Mouse (Mus musculus): Measurements from ENCODE around the gene Glra1. TPM values are rescaled to one million over a fixed set of nuclear protein-coding genes. Genes with fewer than 3 reads are reported as not detected.
A peak's percentile ranks its signal among the peaks of the same experiment; 100 is the strongest.

Gene Glra1
- polyA plus RNA-seq, 1 experiment from 2014 or later: 2.7 TPM

DNA sequence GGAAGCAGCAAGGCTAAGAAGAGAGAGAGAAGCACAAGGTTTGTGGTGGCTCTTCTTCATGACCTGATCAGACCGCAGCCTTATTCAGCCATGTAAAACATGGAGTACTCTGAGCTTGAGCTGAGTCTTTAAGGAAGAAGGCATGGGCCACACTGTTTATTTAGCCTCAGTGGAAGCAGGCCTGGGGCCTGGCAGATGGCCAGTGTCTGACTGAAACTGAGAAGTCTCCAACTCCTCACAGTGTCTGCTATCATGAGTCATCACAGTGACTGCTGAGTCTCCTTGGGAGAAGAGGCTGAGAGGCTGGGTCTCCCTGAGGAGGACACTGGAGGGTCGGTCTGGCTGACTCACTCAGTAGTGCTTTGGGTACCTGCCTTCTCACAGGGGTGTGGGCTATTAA, 33.6 kb downstream of the Glra1 start:
- no peak overlapping the region for H3K4me2 ChIP-seq
- H3K9ac ChIP-seq: no peak overlapping the region
- no peaks in the 10 kb centered on the region for H3K9me3 ChIP-seq
- no peaks in the 10 kb centered on the region for H3K27me3 ChIP-seq
- ATAC-seq (ENCODE audit: low FRiP score): no peak
- no peak overlapping the region for H3K4me3 ChIP-seq
- no peak overlapping the region for H3K27ac ChIP-seq
- peaks cover 11% of the 10 kb centered on the region for H3K4me1 ChIP-seq (replicated peaks)
- WGBS: 88% methylated on average over 2 of the region's 2 CpGs
- H3K36me3 ChIP-seq: peaks cover 17% of the 10 kb centered on the region

DNA sequence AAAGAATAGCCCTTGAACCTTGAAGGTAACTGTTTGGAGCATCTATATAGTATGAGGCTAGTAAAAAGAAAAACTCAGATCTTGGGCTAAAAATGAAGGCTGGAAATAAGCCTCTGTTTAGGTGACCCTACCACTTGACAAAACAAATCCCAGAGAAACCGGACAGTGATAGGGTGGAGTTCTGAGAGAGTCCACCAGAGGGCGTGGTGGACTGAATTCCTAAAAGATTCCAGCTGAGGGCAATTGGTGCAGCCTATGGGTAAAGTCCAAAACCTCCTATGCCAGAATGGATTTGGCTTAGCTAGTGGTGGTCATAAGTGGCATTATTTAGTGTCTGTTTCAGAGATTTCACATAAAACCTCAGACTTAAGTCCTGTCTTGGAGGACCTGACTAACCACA, 36.9 kb downstream of the Glra1 start:
- Histone ChIP-seq H3K36me3 (peaks cover 17% of the 10 kb centered on the region), H3K27me3 (no peaks in the 10 kb centered on the region), H3K4me2 (no peak overlapping the region), H3K4me1 (replicated peaks) (peaks cover 28% of the 10 kb centered on the region), H3K9ac (no peak overlapping the region), H3K4me3 (no peak overlapping the region), H3K9me3 (no peaks in the 10 kb centered on the region), H3K27ac (peak overlapping the region; percentile 74; the same call in 1 of the 2 replicates)
- no peak for ATAC-seq (ENCODE audit: low FRiP score)
- 21% methylated on average over 2 of the region's 2 CpGs for WGBS

DNA sequence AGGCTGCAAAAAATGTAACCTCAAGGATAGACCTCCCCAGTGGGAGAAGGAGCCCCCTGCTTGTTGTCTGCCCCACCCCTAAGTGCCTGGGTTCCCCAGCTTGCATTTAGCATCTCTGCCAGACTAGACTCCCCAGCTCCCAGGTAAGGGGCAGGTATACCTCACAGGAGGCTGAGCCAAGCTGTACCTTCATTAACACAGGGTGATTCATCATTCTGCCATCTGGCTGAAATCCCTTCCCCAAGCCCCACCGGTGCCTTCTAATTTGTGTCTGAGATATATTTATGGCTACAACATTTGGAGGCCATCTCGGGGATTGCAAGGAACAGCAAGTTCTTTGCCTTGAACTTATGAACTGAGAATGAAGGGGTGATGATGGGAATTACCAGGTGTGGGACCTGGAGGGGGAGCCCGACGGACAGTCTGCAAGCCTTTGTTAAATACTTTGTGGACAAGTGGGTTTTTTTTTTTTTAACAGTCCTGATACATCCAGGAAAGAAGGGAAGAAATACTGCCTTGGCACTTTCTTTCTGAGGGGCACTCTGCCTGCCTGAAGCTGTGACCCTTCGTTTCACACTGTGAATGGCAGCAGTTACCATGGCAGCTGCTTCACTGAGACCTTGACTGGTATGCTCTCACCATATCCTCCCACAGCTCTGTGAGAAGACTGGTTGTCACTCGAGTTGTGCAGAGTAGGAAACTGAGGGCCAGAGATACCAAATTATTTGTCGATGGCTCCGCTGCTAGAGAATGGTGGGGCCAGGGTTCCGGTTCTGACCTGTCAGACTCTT, 41.5 kb downstream of the Glra1 start:
- peaks cover 31% of the 10 kb centered on the region for H3K4me1 ChIP-seq (replicated peaks)
- no peak overlapping the region for H3K9ac ChIP-seq
- 0 out of 2 replicates have a peak, but pooled peaks have one; percentile 52 for ATAC-seq (ENCODE audit: low FRiP score)
- H3K27me3 ChIP-seq: no peaks in the 10 kb centered on the region
- no peak overlapping the region for H3K4me3 ChIP-seq
- H3K4me2 ChIP-seq: no peak overlapping the region
- WGBS: 30% methylated on average over 9 of the region's 9 CpGs
- peaks cover 6% of the 10 kb centered on the region for H3K36me3 ChIP-seq
- H3K27ac ChIP-seq: peak overlapping the region; percentile 74
- no peaks in the 10 kb centered on the region for H3K9me3 ChIP-seq

DNA sequence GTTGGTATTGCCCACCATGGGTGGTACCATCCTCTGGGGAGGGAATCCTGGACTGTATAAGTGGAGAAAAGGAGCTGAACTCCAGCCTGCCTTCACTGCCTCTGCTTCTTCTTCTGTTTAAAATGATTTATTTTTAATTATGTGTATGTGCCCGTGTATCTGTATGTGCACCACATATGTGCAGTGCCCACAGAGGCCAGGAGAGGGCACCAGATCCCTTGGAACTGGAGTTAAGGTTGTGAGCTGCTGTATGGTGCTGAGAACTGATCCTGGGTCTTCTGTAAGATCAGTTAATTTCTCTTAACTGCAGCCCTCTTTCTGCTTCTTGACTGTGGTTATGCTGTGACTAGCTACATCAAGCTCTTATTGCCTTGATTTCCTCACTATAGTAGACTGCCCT, 62.3 kb downstream of the Glra1 start:
- no peak overlapping the region for H3K4me2 ChIP-seq
- H3K9me3 ChIP-seq: peaks cover 6% of the 10 kb centered on the region; the same call in 1 of the 2 replicates
- no peak overlapping the region for H3K4me3 ChIP-seq
- no peak overlapping the region for H3K9ac ChIP-seq
- H3K27me3 ChIP-seq: no peaks in the 10 kb centered on the region
- no peak for ATAC-seq (ENCODE audit: low FRiP score)
- H3K4me1 ChIP-seq (replicated peaks): no peaks in the 10 kb centered on the region
- WGBS: 86% methylated on average over 1 of the region's 1 CpGs
- no peak overlapping the region for H3K27ac ChIP-seq
- peaks cover 3% of the 10 kb centered on the region; the same call in 1 of the 2 replicates for H3K36me3 ChIP-seq

DNA sequence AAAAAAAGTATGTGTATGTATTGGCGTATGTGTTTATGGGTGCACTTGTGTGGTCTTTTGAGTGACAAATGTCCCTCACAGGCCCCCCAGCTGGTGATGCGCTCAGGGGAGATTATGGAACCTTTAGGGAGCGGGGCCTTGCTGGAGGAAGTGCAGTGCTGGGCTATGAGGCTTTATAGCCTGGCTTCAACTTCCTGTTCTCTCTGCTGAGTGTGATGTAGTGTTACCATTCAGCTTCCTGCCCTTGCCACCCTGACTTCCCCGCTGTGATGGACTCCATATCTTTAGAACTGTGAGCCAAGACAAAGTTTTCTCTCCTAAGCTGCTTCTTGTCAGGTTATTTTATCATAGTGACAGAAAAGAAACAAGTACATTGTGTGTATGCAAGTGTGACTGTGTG, 65.3 kb downstream of the Glra1 start:
- 74% methylated on average over 4 of the region's 4 CpGs for WGBS
- ATAC-seq (ENCODE audit: low FRiP score): no peak
- no peak overlapping the region for H3K4me2 ChIP-seq

DNA sequence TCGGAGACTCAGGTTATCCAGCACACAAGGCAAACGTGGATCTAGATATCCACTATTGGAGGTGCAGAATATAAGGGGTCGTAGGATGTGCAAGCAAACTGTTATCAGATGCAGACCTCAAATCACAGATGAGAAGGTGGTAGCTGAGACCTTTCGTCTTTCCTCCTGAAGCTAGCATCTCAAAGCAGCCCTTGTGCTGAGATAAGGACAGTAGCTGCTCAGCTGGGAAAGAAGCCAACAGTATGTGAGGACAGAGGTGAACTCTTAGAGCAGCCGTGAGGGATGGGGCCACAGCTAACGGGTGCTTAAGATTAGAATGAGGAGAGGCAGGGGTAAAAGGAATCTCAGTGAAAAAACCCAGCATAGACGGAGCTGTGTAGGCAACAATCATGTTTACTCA, 65.9 kb downstream of the Glra1 start:
- Histone ChIP-seq H3K36me3 (0 out of 2 replicates have a peak, but pooled peaks cover 3% of the 10 kb centered on the region), H3K9me3 (peaks cover 6% of the 10 kb centered on the region; the same call in 1 of the 2 replicates), H3K27ac (0 out of 2 replicates have a peak overlapping the region, but pooled peaks have one; percentile 52), H3K4me3 (no peak overlapping the region), H3K4me1 (replicated peaks) (peaks cover 5% of the 10 kb centered on the region; the same call in 1 of the 2 replicates), H3K9ac (no peak overlapping the region), H3K27me3 (no peaks in the 10 kb centered on the region), H3K4me2 (no peak overlapping the region)
- ATAC-seq (ENCODE audit: low FRiP score): no peak
- 70% methylated on average over 7 of the region's 7 CpGs for WGBS

More for the DNA sequence above, 65.3 kb downstream of the Glra1 start:
- H3K9ac ChIP-seq: no peak overlapping the region
- H3K4me1 ChIP-seq (replicated peaks): peaks cover 5% of the 10 kb centered on the region; the same call in 1 of the 2 replicates
- 0 out of 2 replicates have a peak, but pooled peaks cover 3% of the 10 kb centered on the region for H3K36me3 ChIP-seq
- H3K9me3 ChIP-seq: peaks cover 6% of the 10 kb centered on the region; the same call in 1 of the 2 replicates
- H3K4me3 ChIP-seq: no peak overlapping the region
- no peaks in the 10 kb centered on the region for H3K27me3 ChIP-seq
- H3K27ac ChIP-seq: no peak overlapping the region

DNA sequence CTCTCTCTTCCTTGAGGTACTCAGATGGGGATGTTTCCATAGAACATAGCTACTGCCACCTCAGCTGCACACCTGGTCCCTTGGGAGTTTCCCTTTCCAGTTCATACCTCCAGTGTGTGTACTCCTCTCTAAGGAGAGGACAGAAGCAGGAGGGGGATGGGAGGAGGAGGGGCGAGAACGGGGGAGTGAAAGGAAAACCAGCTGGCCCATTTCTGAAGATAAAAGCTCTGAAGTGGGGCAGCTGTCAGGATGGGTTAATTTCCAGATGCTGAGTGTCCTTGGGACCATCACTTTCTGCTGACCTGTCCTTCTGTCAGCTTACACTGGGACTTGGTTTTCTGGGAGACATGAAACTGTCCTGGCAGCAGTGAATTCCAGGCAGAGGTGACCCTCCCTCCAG, 73.2 kb downstream of the Glra1 start:
- Histone ChIP-seq H3K9me3 (no peaks in the 10 kb centered on the region), H3K4me1 (replicated peaks) (peaks cover 30% of the 10 kb centered on the region), H3K27ac (no peak overlapping the region), H3K27me3 (no peaks in the 10 kb centered on the region), H3K4me3 (no peak overlapping the region), H3K36me3 (peaks cover 15% of the 10 kb centered on the region), H3K9ac (no peak overlapping the region), H3K4me2 (no peak overlapping the region)
- no peak for ATAC-seq (ENCODE audit: low FRiP score)
- 40% methylated on average over 2 of the region's 2 CpGs for WGBS

DNA sequence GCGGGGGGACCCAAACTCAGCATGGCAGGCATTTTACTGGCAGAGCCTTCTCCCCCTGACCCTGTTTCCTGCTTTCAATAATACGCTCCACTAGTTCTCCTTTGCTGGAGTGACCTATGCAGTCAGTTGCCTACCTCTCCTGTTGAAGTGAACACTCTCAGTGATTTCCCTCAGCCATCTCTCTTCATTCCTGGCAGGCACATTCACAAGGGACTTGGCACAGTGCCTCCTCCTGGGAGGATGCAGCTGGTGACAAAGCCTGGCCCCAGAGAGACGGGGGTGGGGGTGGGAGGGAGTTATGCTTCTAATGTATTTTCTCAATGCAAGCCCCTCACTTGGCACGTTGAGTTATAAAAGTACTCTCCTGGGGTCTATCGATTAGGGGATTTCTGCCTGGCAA, 74.6 kb downstream of the Glra1 start:
- Histone ChIP-seq H3K9ac (no peak overlapping the region), H3K27me3 (no peaks in the 10 kb centered on the region), H3K4me3 (no peak overlapping the region), H3K27ac (peak overlapping the region; percentile 72), H3K9me3 (no peaks in the 10 kb centered on the region), H3K4me1 (replicated peaks) (peaks cover 26% of the 10 kb centered on the region), H3K4me2 (no peak overlapping the region), H3K36me3 (peaks cover 24% of the 10 kb centered on the region)
- 57% methylated on average over 5 of the region's 5 CpGs for WGBS
- 0 out of 2 replicates have a peak, but pooled peaks have one; percentile 43 for ATAC-seq (ENCODE audit: low FRiP score)

DNA sequence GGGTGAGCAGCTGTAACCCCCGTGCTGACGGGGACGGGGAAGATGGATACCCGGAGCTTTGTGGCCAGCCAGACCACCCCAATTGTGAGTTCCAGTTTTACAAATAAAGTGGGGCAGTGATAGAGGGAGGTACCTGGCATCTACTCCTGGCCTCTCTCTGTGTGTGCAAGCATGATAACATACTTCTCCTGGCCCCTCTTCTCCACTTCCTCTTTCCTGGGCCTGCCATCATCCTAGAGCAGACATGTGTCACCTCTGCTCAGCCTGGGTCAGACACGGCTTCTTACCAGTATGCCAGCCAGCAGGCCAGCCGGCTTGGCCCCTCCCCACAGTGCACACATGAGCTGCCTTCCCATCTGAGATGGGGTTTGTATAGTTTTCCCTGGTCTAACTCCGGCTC, 77.3 kb downstream of the Glra1 start:
- Histone ChIP-seq H3K27me3 (no peaks in the 10 kb centered on the region), H3K4me2 (no peak overlapping the region), H3K9ac (no peak overlapping the region), H3K4me3 (no peak overlapping the region), H3K36me3 (peaks cover 36% of the 10 kb centered on the region), H3K27ac (no peak overlapping the region), H3K9me3 (no peaks in the 10 kb centered on the region), H3K4me1 (replicated peaks) (peaks cover 24% of the 10 kb centered on the region)
- no peak for ATAC-seq (ENCODE audit: low FRiP score)
- 85% methylated on average over 7 of the region's 7 CpGs for WGBS

DNA sequence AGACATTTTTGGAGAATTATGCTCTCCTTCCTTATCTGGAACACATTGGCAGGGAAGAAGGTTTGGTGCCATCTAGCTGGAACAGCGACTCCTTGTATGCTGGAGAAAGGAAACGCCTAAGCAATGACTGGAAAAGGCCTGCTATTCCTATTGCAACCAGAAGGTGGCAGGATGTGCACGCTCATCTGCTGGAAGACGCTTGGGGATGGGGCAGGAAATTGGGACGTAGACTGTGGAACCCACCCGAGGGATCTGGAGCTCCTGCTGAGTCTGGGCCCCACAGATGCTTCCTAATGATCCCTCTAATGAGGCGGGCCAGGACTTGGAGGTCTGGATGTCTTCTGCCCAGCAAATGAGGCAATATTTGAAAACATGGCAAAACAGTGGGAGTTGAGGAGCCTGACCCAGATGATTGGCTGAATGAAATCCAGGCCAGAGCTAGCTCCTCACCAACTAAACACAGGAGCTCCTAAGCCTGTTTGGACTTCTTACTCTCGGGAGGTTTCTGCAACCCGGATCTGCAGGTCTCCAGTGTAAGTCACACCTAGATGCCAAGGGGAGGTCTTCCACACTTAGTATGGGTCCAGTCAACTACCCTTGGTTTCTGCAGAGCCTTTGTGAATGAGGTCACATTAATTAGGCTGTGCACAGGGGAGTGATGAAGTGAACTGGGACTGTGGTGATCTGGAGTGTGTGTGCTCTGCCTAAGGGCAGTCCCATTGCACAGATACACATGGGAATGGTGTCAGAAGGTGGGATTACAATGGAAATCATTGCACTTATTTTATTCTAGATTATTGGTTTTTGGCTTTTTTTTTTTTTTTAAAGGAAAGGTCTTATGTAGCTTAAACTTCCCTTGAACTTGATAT, 89.0 kb downstream of the Glra1 start:
- peaks cover 36% of the 10 kb centered on the region for H3K36me3 ChIP-seq
- no peak overlapping the region; the same call in 1 of the 2 replicates for H3K9ac ChIP-seq
- H3K9me3 ChIP-seq: no peaks in the 10 kb centered on the region
- peak overlapping the region; percentile 21; the same call in 1 of the 2 replicates for H3K4me2 ChIP-seq
- H3K27me3 ChIP-seq: no peaks in the 10 kb centered on the region
- peaks cover 3% of the 10 kb centered on the region for H3K4me1 ChIP-seq (replicated peaks)
- no peak overlapping the region for H3K4me3 ChIP-seq
- peak; percentile 77 for ATAC-seq (ENCODE audit: low FRiP score)
- 8% methylated on average over 9 of the region's 9 CpGs for WGBS
- peak overlapping the region; percentile 64; the same call in 1 of the 2 replicates for H3K27ac ChIP-seq

DNA sequence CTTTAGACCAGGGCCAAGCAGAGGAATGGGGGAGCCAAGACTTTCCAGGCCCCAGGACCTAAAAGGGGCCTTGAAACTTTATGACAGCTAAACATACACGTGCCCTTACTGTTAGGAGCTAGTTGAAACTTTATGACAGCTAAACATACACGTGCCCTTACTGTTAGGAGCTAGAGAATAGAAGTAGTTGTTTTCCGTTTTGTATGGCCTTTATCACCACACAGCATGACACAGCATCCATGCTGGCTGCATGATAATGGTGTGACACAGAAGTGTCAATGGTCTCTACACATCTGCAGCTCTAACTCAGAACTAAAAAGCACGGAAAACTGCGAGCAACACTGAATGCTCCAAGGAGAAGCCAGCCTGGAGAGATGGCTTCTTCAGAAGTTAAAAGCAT, 90.3 kb downstream of the Glra1 start:
- no peaks in the 10 kb centered on the region for H3K9me3 ChIP-seq
- peaks cover 30% of the 10 kb centered on the region for H3K36me3 ChIP-seq
- H3K4me1 ChIP-seq (replicated peaks): peaks cover 3% of the 10 kb centered on the region
- H3K4me3 ChIP-seq: no peak overlapping the region
- 63% methylated on average over 5 of the region's 5 CpGs for WGBS
- no peak overlapping the region for H3K4me2 ChIP-seq
- no peak overlapping the region for H3K27ac ChIP-seq
- no peak overlapping the region for H3K9ac ChIP-seq
- no peak for ATAC-seq (ENCODE audit: low FRiP score)
- H3K27me3 ChIP-seq: no peaks in the 10 kb centered on the region

DNA sequence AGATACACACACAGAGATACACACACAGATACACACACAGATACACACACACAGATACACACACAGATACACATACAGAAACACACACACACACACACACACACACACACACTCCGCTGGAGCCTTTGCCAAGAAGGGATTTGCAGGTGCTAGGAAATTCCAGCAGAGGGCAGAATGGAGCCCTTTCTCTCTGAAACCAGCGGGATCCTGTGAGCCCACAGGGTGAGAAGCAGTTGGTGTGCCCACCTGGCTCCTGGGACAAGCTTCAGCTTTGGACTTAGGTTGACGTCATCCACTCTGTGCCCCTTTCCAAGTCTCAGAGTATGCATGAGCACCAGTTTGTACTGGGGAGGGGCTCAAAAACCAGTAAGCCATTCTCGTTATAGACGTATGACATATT, 96.6 kb downstream of the Glra1 start:
- no peak overlapping the region for H3K27ac ChIP-seq
- no peak overlapping the region for H3K4me2 ChIP-seq
- no peak for ATAC-seq (ENCODE audit: low FRiP score)
- no peaks in the 10 kb centered on the region for H3K27me3 ChIP-seq
- H3K9ac ChIP-seq: no peak overlapping the region
- peaks cover 19% of the 10 kb centered on the region for H3K36me3 ChIP-seq
- H3K4me3 ChIP-seq: no peak overlapping the region
- no peaks in the 10 kb centered on the region for H3K4me1 ChIP-seq (replicated peaks)
- WGBS: 64% methylated on average over 5 of the region's 5 CpGs
- H3K9me3 ChIP-seq: no peaks in the 10 kb centered on the region
